17 mouse cellular contexts compared by ENCODE assay signal in the genomic region with DNA sequence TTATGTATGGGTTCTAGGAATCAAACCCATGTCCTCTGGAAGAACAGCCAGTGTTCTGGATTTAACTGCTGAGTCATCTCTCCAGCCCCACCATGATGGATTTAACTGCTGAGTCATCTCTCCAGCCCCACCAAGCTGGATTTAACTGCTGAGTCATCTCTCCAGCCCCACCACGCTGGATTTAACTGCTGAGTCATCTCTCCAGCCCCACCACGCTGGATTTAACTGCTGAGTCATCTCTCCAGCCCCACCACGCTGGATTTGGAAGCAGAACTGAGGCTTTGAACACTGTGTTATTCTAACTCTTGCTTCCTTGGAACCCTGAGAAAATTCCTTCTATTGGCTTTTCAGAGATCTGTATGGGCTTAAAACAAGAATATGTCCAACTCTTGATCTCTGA. TPM values are rescaled to one million over a fixed set of nuclear protein-coding genes. Genes with fewer than 3 reads are reported as not detected.
DNase-seq lines count a peak whose midpoint lies in the region; ATAC-seq and TF ChIP-seq lines count a peak whose summit lies in the region.
"Not testable (repeated sequence)": the region's sequence is repeated elsewhere in the genome, so short reads cannot be mapped to it uniquely, and the experiment has no call there.
"Had no signal": no experiment of that assay in that cellular context is flagged by ENCODE, and none has a peak within 500 bp of the region (broad histone marks: within the 10 kb centered on the region; RNA-seq: fewer than 3 reads in every experiment).

No protein-coding gene starts in this region.

- ATAC-seq in common myeloid progenitor, adult 5-6 weeks (replicated peaks; ENCODE audit: low read depth, poor library complexity, severe bottlenecking), result 0 out of 2 replicates have a peak, but pooled peaks have one; percentile 22
- peak; percentile 40 for ATAC-seq in liver, postnatal 0 days

- not testable (repeated sequence) for H3K27me3 ChIP-seq in C2C12 (ENCODE audit: control insufficient read depth, insufficient read depth, insufficient read length); MEL (ENCODE audit: control insufficient read depth in 1 of 2, insufficient read depth in 2 of 2, low read length in 2 of 2); liver, postnatal 0 days (ENCODE audit: insufficient read depth, low read length)

- H3K9me3 ChIP-seq in MEL (replicated peaks; ENCODE audit: insufficient read depth, low read length); liver, postnatal 0 days (ENCODE audit: low read length): not testable (repeated sequence)

- DNase-seq in MEL (ENCODE audit: low read depth, low spot score) (peak; percentile 89), ZHBTc4 (ENCODE audit: low read depth, low spot score) (peak; percentile 77)
- DNase-seq in brain, adult 2 months (ENCODE audit: low read depth, low spot score), result peak; percentile 41
- peak; percentile 30 for DNase-seq in heart, adult 11 months
- DNase-seq in liver, postnatal 0 days, result not testable (repeated sequence)

- H3K27ac ChIP-seq in MEL (ENCODE audit: control insufficient read depth, low read depth, low read length), result peak overlapping the region; percentile 69
- H3K27ac ChIP-seq in liver, postnatal 0 days (ENCODE audit: low read depth), result not testable (repeated sequence)

- not testable (repeated sequence) for TF ChIP-seq RAD21 in MEL (IDR thresholded peaks at IDR 0.05; ENCODE audit: low read depth, low read length)

- peaks cover 8 to 12% of the 10 kb centered on the region in 2 experiments for H3K4me1 ChIP-seq in MEL (ENCODE audit: control insufficient read depth in 1 of 2, insufficient read depth in 2 of 2, low read length in 2 of 2)
- not testable (repeated sequence) for H3K4me1 ChIP-seq in liver, postnatal 0 days (ENCODE audit: insufficient read depth)

- WGBS in liver, postnatal 0 days (ENCODE audit: insufficient replicate concordance), result 25% methylated on average over 3 of the region's 3 CpGs

- TF ChIP-seq CTCF in C2C12 (IDR thresholded peaks at IDR 0.05; ENCODE audit: control insufficient read depth, insufficient read depth, insufficient read length); MEL (IDR thresholded peaks at IDR 0.05 in 2 of 3, conservative IDR thresholded peaks at IDR 0.05 in 1 of 3; ENCODE audit: control insufficient read depth in 1 of 3, insufficient read depth in 1 of 3, low read depth in 2 of 3, low read length in 3 of 3, poor library complexity in 1 of 3, severe bottlenecking in 1 of 3); liver, postnatal 0 days (IDR thresholded peaks at IDR 0.05; ENCODE audit: low read depth): not testable (repeated sequence)

- H3K36me3 ChIP-seq in C2C12 (ENCODE audit: control insufficient read depth, insufficient read depth); liver, postnatal 0 days (replicated peaks; ENCODE audit: insufficient read depth, low read length): not testable (repeated sequence)
- H3K36me3 ChIP-seq in MEL (ENCODE audit: control insufficient read depth in 1 of 2, insufficient read depth in 2 of 2, low read length in 2 of 2), result peaks cover 0 to 21% of the 10 kb centered on the region in 2 experiments; a peak in 2 of 4 replicates

- not testable (repeated sequence) for H3K9ac ChIP-seq in MEL (ENCODE audit: control insufficient read depth, low read depth, low read length, poor library complexity, severe bottlenecking); liver, postnatal 0 days (replicated peaks)

- H3K79me3 ChIP-seq in C2C12 (ENCODE audit: low read depth), result not testable (repeated sequence)

- H3K4me3 ChIP-seq in C2C12 (ENCODE audit: insufficient read depth, poor library complexity, severe bottlenecking); MEL (ENCODE audit: control insufficient read depth in 1 of 2, insufficient read depth in 1 of 2, low read depth in 2 of 2, low read length in 2 of 2); liver, postnatal 0 days (ENCODE audit: low read depth, low read length): not testable (repeated sequence)

- TF ChIP-seq EP300 in MEL (IDR thresholded peaks at IDR 0.05; ENCODE audit: low read depth in 1 of 2, low read length in 2 of 2), result peak; percentile 84 to 89
- TF ChIP-seq EP300 in liver, postnatal 0 days (IDR thresholded peaks at IDR 0.05; ENCODE audit: low read depth), result peak; percentile 53; the same call in 1 of the 2 replicates

- H3K79me2 ChIP-seq in C2C12 (ENCODE audit: control insufficient read depth, insufficient read depth); MEL (ENCODE audit: control insufficient read depth, insufficient read depth, low read length, poor library complexity): not testable (repeated sequence)

- TF ChIP-seq POLR2A in MEL (IDR thresholded peaks at IDR 0.05; ENCODE audit: control insufficient read depth in 1 of 2, insufficient read depth in 1 of 2, low read depth in 1 of 2, low read length in 2 of 2, poor library complexity in 1 of 2), result peak in 1 of 2 experiments; percentile 19; a peak in 1 of 4 replicates

- H3ac ChIP-seq in C2C12 (ENCODE audit: control insufficient read depth, insufficient read length, low read depth), result not testable (repeated sequence)

- not testable (repeated sequence) for H3K4me2 ChIP-seq in liver, postnatal 0 days (ENCODE audit: low read depth, low read length)

TF ChIP-seq in C2C12, 6 proteins besides CTCF, POLR2A, EP300 and RAD21:
- TF ChIP-seq MAX (IDR thresholded peaks at IDR 0.05) (peak; percentile 57), FOSL1 (IDR thresholded peaks at IDR 0.05; ENCODE audit: insufficient read depth, low read length, poor library complexity, severe bottlenecking) (peak; percentile 68)
TF ChIP-seq in C2C12: peak in this region for 2; not testable (repeated sequence) for 4.

TF ChIP-seq in MEL, 35 proteins besides CTCF, POLR2A, EP300 and RAD21:
- TF ChIP-seq MAFK (IDR thresholded peaks at IDR 0.05; ENCODE audit: borderline replicate concordance, low read depth, low read length) (peak; percentile 100), SIN3A (IDR thresholded peaks at IDR 0.05; ENCODE audit: low read length) (peak; percentile 98), JUND (IDR thresholded peaks at IDR 0.05; ENCODE audit: low read depth, low read length) (peak; percentile 93), MYC (IDR thresholded peaks at IDR 0.05; ENCODE audit: low read depth, low read length) (peak; percentile 98), ETS1 (IDR thresholded peaks at IDR 0.05; ENCODE audit: low read depth, low read length) (peak; percentile 98), TCF12 (IDR thresholded peaks at IDR 0.05; ENCODE audit: low read depth, low read length) (peak; percentile 58), GATA1 (IDR thresholded peaks at IDR 0.05; ENCODE audit: low read depth, low read length) (peak; percentile 26; the same call in 1 of the 2 replicates), MXI1 (IDR thresholded peaks at IDR 0.05; ENCODE audit: low read depth, low read length) (peak; percentile 99), MAX (IDR thresholded peaks at IDR 0.05; ENCODE audit: low read length) (peak; percentile 93), GABPA (IDR thresholded peaks at IDR 0.05; ENCODE audit: low read depth, low read length) (peak; percentile 100)

RNA-seq across cellular contexts. Expression of a gene that starts 35.3 kb away (rescaled TPM):
- polyA plus RNA-seq in C2C12 (2012; fragmentation: generic; extraction: Trizol), result 14.7 TPM
- 11.4 and 12.8 TPM in 2 replicates for total RNA-seq in MEL (2012; rRNA removed)
- polyA plus RNA-seq in MEL (2012; ENCODE audit: insufficient read depth in 1 of 2, insufficient read length in 2 of 2, low read depth in 1 of 2, low replicate concordance in 2 of 2, missing spikeins in 1 of 2), result 1 to 10 TPM in 1 of 2 experiments, not detected in 1; 9.6 TPM
- total RNA-seq in common myeloid progenitor, adult 5-6 weeks (2017), result 6.5 and 7.4 TPM in 2 replicates
- polyA plus RNA-seq in liver, postnatal 0 days (2015; fragmentation: Nextera tagmentation; extraction: Ambion mirVana), result 3.1 TPM in 2 replicates

RNA-seq across cellular contexts. Expression of a gene that starts 35.4 kb away (rescaled TPM):
- polyA plus RNA-seq in C2C12 (2012; fragmentation: generic; extraction: Trizol) (164 TPM), MEL (2012; ENCODE audit: insufficient read depth in 1 of 2, insufficient read length in 2 of 2, low read depth in 1 of 2, low replicate concordance in 2 of 2, missing spikeins in 1 of 2) (100 to 1,000 TPM; 179 to 481 TPM)
- 242 and 267 TPM in 2 replicates for total RNA-seq in MEL (2012; rRNA removed)
- 139 and 158 TPM in 2 replicates for total RNA-seq in common myeloid progenitor, adult 5-6 weeks (2017)
- polyA plus RNA-seq in liver, postnatal 0 days (2015; fragmentation: Nextera tagmentation; extraction: Ambion mirVana), result 43.5 and 49.3 TPM in 2 replicates

RNA-seq across cellular contexts. Expression of a gene that starts 39.0 kb away (rescaled TPM):
- polyA plus RNA-seq in C2C12 (2012; fragmentation: generic; extraction: Trizol), result 1,152 TPM
- not detected in 2 replicates for total RNA-seq in MEL (2012; rRNA removed)
- under 1 TPM in 1 of 2 experiments, not detected in 1; 0.36 TPM for polyA plus RNA-seq in MEL (2012; ENCODE audit: insufficient read depth in 1 of 2, insufficient read length in 2 of 2, low read depth in 1 of 2, low replicate concordance in 2 of 2, missing spikeins in 1 of 2)
- total RNA-seq in common myeloid progenitor, adult 5-6 weeks (2017), result 76.0 and 77.8 TPM in 2 replicates
- 823 and 833 TPM in 2 replicates for polyA plus RNA-seq in liver, postnatal 0 days (2015; fragmentation: Nextera tagmentation; extraction: Ambion mirVana)
- polyA plus RNA-seq: G1E had no signal

RNA-seq across cellular contexts. Expression of a gene that starts 55.9 kb away (rescaled TPM):
- polyA plus RNA-seq in C2C12 (2012; fragmentation: generic; extraction: Trizol) (0.07 TPM), MEL (2012; ENCODE audit: insufficient read depth in 1 of 2, insufficient read length in 2 of 2, low read depth in 1 of 2, low replicate concordance in 2 of 2, missing spikeins in 1 of 2) (under 1 TPM in 1 of 2 experiments, not detected in 1; 0.07 TPM)
- total RNA-seq in MEL (2012; rRNA removed), result not detected in 2 replicates
- 0.32 TPM in 1 of 2 replicates, not detected in the other for total RNA-seq in common myeloid progenitor, adult 5-6 weeks (2017)
- polyA plus RNA-seq in liver, postnatal 0 days (2015; fragmentation: Nextera tagmentation; extraction: Ambion mirVana), result 975 and 1,049 TPM in 2 replicates
- total RNA-seq: gastrocnemius, postnatal 25 days; heart, adult 2 months; megakaryocyte, adult 5-6 weeks; midbrain, postnatal 0 days had no signal
- polyA plus RNA-seq: embryonic facial prominence, embryonic 10.5 days; forebrain, embryonic 15.5 days; heart, postnatal 0 days; hindbrain, embryonic 13.5 days; midbrain, embryonic 12.5 days; midbrain, postnatal 0 days had no signal

Comparison
In these comparisons a context has a peak if more than half of its experiments do, and no peak if none do; other contexts are left out.
1. RNA of a gene that starts 39.0 kb away (polyA plus RNA-seq): 1,152 TPM in C2C12 (single experiment) and 823 to 833 TPM in liver, postnatal 0 days; 0.36 TPM in MEL; every median in the first group is over 100 times any median in the second.